ENCODE assay signal across 9 mouse cellular contexts in the genomic region with DNA sequence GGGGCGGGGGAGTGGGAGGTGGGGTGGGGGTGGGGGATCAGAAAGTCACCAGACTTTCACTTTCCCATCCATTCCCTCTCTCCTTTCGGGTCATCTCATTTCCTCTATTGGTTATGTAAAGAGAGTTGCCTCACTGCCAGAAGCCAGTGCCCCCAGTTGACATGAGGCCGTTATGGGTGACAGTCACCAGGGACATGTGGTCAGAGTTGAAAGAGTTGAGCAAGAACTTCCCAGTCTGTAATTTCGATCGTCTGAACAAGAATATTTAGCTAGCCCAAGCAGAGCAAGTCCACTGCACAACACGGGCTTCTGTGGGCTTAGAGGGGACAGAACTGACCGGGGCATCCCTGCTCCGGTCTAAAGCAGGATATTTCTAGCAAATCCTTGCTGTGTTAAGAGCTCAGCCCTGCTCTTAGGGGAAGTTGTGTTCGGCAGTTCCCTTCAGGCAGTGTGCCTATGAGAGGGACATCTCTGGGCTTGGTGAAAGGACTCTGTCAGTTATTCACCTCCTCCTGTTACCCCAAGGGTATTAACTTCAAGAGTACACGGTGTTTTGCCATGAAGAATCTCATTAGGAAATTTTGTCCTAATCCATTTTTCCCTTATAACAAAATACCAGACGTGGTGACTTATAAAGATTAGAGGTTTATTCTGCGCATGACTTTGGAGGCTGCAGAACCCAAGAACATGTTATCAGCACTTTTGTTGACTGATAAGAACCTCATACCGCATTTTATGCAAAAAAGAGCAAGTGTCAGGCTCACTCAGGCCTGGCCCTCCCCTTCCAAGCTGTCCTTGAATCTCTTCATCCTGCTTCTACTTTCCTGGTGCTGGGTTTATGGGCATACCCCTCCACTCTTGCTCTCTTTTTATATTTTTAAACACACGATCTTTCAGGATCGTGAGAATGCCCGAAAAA. TPM values are rescaled to one million over a fixed set of nuclear protein-coding genes. Genes with fewer than 3 reads are reported as not detected.
DNase-seq lines count a peak whose midpoint lies in the region; ATAC-seq and TF ChIP-seq lines count a peak whose summit lies in the region.
"Had no signal": no experiment of that assay in that cellular context is flagged by ENCODE, and none has a peak within 500 bp of the region (broad histone marks: within the 10 kb centered on the region; RNA-seq: fewer than 3 reads in every experiment).

No protein-coding gene starts in this region.

- 0 out of 2 replicates have a peak overlapping the region, but pooled peaks have one; percentile 22 for H3K27ac ChIP-seq in intestine, postnatal 0 days (ENCODE audit: low read depth, low read length)
- H3K27ac ChIP-seq in hindbrain, postnatal 0 days: no peak overlapping the region
- H3K27ac ChIP-seq: neural tube, embryonic 15.5 days had no signal

- H3K36me3 ChIP-seq in G1E (replicated peaks): peaks cover 68% of the 10 kb centered on the region
- H3K36me3 ChIP-seq in intestine, postnatal 0 days (ENCODE audit: control insufficient read depth, insufficient read depth): peaks cover 15% of the 10 kb centered on the region; the same call in 1 of the 2 replicates
- H3K36me3 ChIP-seq in hindbrain, postnatal 0 days (ENCODE audit: insufficient read depth, low read length): no peaks in the 10 kb centered on the region
- H3K36me3 ChIP-seq: neural tube, embryonic 15.5 days had no signal

- H3K9me3 ChIP-seq in G1E (replicated peaks): no peaks in the 10 kb centered on the region
- no peaks in the 10 kb centered on the region for H3K9me3 ChIP-seq in intestine, postnatal 0 days (ENCODE audit: control insufficient read depth)
- no peaks in the 10 kb centered on the region for H3K9me3 ChIP-seq in hindbrain, postnatal 0 days (ENCODE audit: low read length)
- H3K9me3 ChIP-seq: neural tube, embryonic 15.5 days had no signal

- H3K9ac ChIP-seq in intestine, postnatal 0 days (ENCODE audit: low read depth, low read length): no peak overlapping the region
- no peak overlapping the region for H3K9ac ChIP-seq in hindbrain, postnatal 0 days (replicated peaks; ENCODE audit: low read length)
- H3K9ac ChIP-seq: neural tube, embryonic 15.5 days had no signal

- ATAC-seq in G1E (ENCODE audit: extremely low read depth, insufficient number of reproducible peaks, low FRiP score, poor library complexity, severe bottlenecking): peak; percentile 35; the same call in 1 of the 2 replicates
- ATAC-seq in intestine, postnatal 0 days: no peak
- peak; percentile 98 for ATAC-seq in megakaryocyte, adult 5-6 weeks (ENCODE audit: poor library complexity, severe bottlenecking)
- no peak for ATAC-seq in hindbrain, postnatal 0 days

- peak overlapping the region; percentile 51 for H3K4me2 ChIP-seq in intestine, postnatal 0 days (replicated peaks; ENCODE audit: low read depth)
- no peak overlapping the region for H3K4me2 ChIP-seq in hindbrain, postnatal 0 days (ENCODE audit: low read depth, low read length)
- H3K4me2 ChIP-seq: neural tube, embryonic 15.5 days had no signal

- WGBS in intestine, postnatal 0 days: 55% methylated on average over 16 of the region's 16 CpGs
- 75% methylated on average over 16 of the region's 16 CpGs for WGBS in hindbrain, postnatal 0 days

- peaks cover 36% of the 10 kb centered on the region for H3K4me1 ChIP-seq in G1E (ENCODE audit: insufficient read depth, low read depth, low read length)
- H3K4me1 ChIP-seq in intestine, postnatal 0 days (replicated peaks; ENCODE audit: control insufficient read depth, insufficient read depth, low read length): 0 out of 2 replicates have a peak, but pooled peaks cover 3% of the 10 kb centered on the region
- H3K4me1 ChIP-seq in hindbrain, postnatal 0 days (ENCODE audit: insufficient read depth, low read length): no peaks in the 10 kb centered on the region
- H3K4me1 ChIP-seq: neural tube, embryonic 15.5 days had no signal

- peak; percentile 36 for DNase-seq in G1E (ENCODE audit: low spot score)
- DNase-seq in c-Kit-positive CD71-negative TER-119-negative erythroid progenitor cells, embryonic 14.5 days (ENCODE audit: low read depth): peak; percentile 42
- DNase-seq in hindbrain, postnatal 0 days (ENCODE audit: low spot score): no peak
- no peak for DNase-seq in left cerebral cortex, adult 8-10 months (ENCODE audit: low spot score in 2 of 2)
- DNase-seq in left cerebral cortex, adult 18-20 months (ENCODE audit: low spot score in 2 of 2): no peak
- DNase-seq in ovary, postnatal 36 days (ENCODE audit: low spot score): no peak

- no peak for TF ChIP-seq CTCF in G1E (IDR thresholded peaks at IDR 0.05; ENCODE audit: low read depth, low read length)
- TF ChIP-seq CTCF in intestine, postnatal 0 days (IDR thresholded peaks at IDR 0.05; ENCODE audit: low read depth): no peak
- no peak for TF ChIP-seq CTCF in hindbrain, postnatal 0 days (IDR thresholded peaks at IDR 0.05; ENCODE audit: low read depth)

- no peaks in the 10 kb centered on the region for H3K27me3 ChIP-seq in G1E (ENCODE audit: insufficient read depth, low read length)
- no peaks in the 10 kb centered on the region for H3K27me3 ChIP-seq in intestine, postnatal 0 days (replicated peaks; ENCODE audit: control insufficient read depth, insufficient read depth, low read length)
- H3K27me3 ChIP-seq in hindbrain, postnatal 0 days (ENCODE audit: insufficient read depth, low read length): no peaks in the 10 kb centered on the region
- H3K27me3 ChIP-seq: neural tube, embryonic 15.5 days had no signal

- H3K4me3 ChIP-seq in G1E (ENCODE audit: low read depth, low read length): peak overlapping the region; percentile 61; the same call in 1 of the 2 replicates
- no peak overlapping the region for H3K4me3 ChIP-seq in intestine, postnatal 0 days (ENCODE audit: low read depth, low read length)
- H3K4me3 ChIP-seq in hindbrain, postnatal 0 days (ENCODE audit: low read length): no peak overlapping the region
- H3K4me3 ChIP-seq: neural tube, embryonic 15.5 days had no signal

RNA-seq across cellular contexts. Expression of gene Papss2, which starts 42.0 kb away (rescaled TPM):
- total RNA-seq in G1E (2014; fragmentation: Nextera tagmentation) (66.2 and 85.0 TPM in 2 replicates), G1E (2017) (139 and 164 TPM in 2 replicates)
- polyA plus RNA-seq in G1E (2012): 4.3 and 7.0 TPM in 2 replicates
- 27.6 and 34.7 TPM in 2 replicates for polyA plus RNA-seq in intestine, postnatal 0 days (2015; fragmentation: Nextera tagmentation; extraction: Ambion mirVana)
- total RNA-seq in megakaryocyte, adult 5-6 weeks (2015): 61.6 and 72.8 TPM in 2 replicates
- total RNA-seq in megakaryocyte, adult 5-6 weeks (2017): 35.9 and 42.1 TPM in 2 replicates
- total RNA-seq in hindbrain, postnatal 0 days (2014; rRNA removed): 6.5 and 7.1 TPM in 2 replicates
- polyA plus RNA-seq in hindbrain, postnatal 0 days (2015; fragmentation: Nextera tagmentation; extraction: Ambion mirVana): 2.0 and 2.7 TPM in 2 replicates
- 10 to 100 TPM in 3 of 4 experiments, 1 to 10 TPM in 1; 9.1 to 13.1 (median 10.4) TPM for total RNA-seq in left cerebral cortex, adult 8-10 months (2022)
- 10 to 100 TPM; 10.5 to 10.8 TPM for total RNA-seq in left cerebral cortex, adult 18-20 months (2021)

Comparison
In these comparisons a context has a peak if more than half of its experiments do, and no peak if none do; other contexts are left out.
1. ATAC-seq: peak in G1E (single experiment) and megakaryocyte, adult 5-6 weeks (single experiment); none in intestine, postnatal 0 days (single experiment) and hindbrain, postnatal 0 days (single experiment).
2. DNase-seq: peak in G1E (single experiment) and c-Kit-positive CD71-negative TER-119-negative erythroid progenitor cells, embryonic 14.5 days (single experiment); none in hindbrain, postnatal 0 days (single experiment), left cerebral cortex, adult 8-10 months (0 of 2), left cerebral cortex, adult 18-20 months (0 of 2) and ovary, postnatal 36 days (single experiment).